Mouse (Mus musculus): ENCODE results near the gene Wfikkn1.

GRCm38 (mm10) chr17:25880913-25881641 lies 419 bp upstream of the Wfikkn1 start:
- TF ChIP-seq POLR2A (IDR thresholded peaks at IDR 0.05; ENCODE audit: low read depth, low read length) (no peak), CTCF (IDR thresholded peaks at IDR 0.05; ENCODE audit: extremely low read depth, insufficient read depth, insufficient read length, insufficient replicate concordance) (no peak)

Data from spleen, adult 2 months (tissue).